Mouse (Mus musculus): ENCODE measurements around the gene Ptgs1. TPM values are rescaled to one million over a fixed set of nuclear protein-coding genes. Genes with fewer than 3 reads are reported as not detected.

The Ptgs1 gene
- polyA plus RNA-seq, 1 experiment from 2014 or later: 6.6 TPM

GRCm38 (mm10) chr2:36281138-36281537 lies 50.9 kb downstream of the Ptgs1 start:
- no peaks in the 10 kb centered on the region for H3K4me1 ChIP-seq
- no peak overlapping the region for H3K4me3 ChIP-seq
- no peak overlapping the region for H3K4me2 ChIP-seq
- WGBS: 68% methylated on average over 1 of the region's 1 CpGs
- H3K9ac ChIP-seq: no peak overlapping the region
- ATAC-seq (ENCODE audit: insufficient number of reproducible peaks, insufficient read depth, low FRiP score, low TSS enrichment, low read depth): no peak
- H3K9me3 ChIP-seq: no peaks in the 10 kb centered on the region
- no peaks in the 10 kb centered on the region for H3K27me3 ChIP-seq
- H3K27ac ChIP-seq: no peak overlapping the region
- no peaks in the 10 kb centered on the region for H3K36me3 ChIP-seq

- no peak overlapping the region for H3K27ac ChIP-seq
- no peak overlapping the region for H3K4me2 ChIP-seq
- no peak overlapping the region for H3K4me3 ChIP-seq
- no peak overlapping the region for H3K9ac ChIP-seq
- H3K4me1 ChIP-seq: no peaks in the 10 kb centered on the region
- H3K27me3 ChIP-seq: no peaks in the 10 kb centered on the region
- 89% methylated on average over 1 of the region's 1 CpGs for WGBS
- no peaks in the 10 kb centered on the region for H3K36me3 ChIP-seq
- H3K9me3 ChIP-seq: no peaks in the 10 kb centered on the region
- ATAC-seq (ENCODE audit: insufficient number of reproducible peaks, insufficient read depth, low FRiP score, low TSS enrichment, low read depth): no peak
These were observed 52.1 kb downstream of the Ptgs1 start for GRCm38 (mm10) chr2:36282301-36282700.

Other genes with a start within 250 kb of the Ptgs1 start
- 207 and 220 TPM in 2 replicates for gene Ndufa8, start 181.0 kb upstream of the Ptgs1 start, polyA plus RNA-seq (2015; fragmentation: Nextera tagmentation; extraction: Ambion mirVana)
- gene Morn5, start 181.0 kb upstream of the Ptgs1 start, polyA plus RNA-seq (2015; fragmentation: Nextera tagmentation; extraction: Ambion mirVana): 0.78 TPM in 1 of 2 replicates, not detected in the other
- gene Lhx6, start 125.0 kb upstream of the Ptgs1 start, polyA plus RNA-seq (2015; fragmentation: Nextera tagmentation; extraction: Ambion mirVana): 13.7 and 13.8 TPM in 2 replicates
- 27.6 and 34.7 TPM in 2 replicates for gene Mrrf, start 94.0 kb upstream of the Ptgs1 start, polyA plus RNA-seq (2015; fragmentation: Nextera tagmentation; extraction: Ambion mirVana)
- gene Rbm18, start 93.7 kb upstream of the Ptgs1 start, polyA plus RNA-seq (2015; fragmentation: Nextera tagmentation; extraction: Ambion mirVana): 82.8 and 85.6 TPM in 2 replicates
- 0.06 TPM in 1 of 2 replicates, not detected in the other for gene Olfr338, start 143.1 kb downstream of the Ptgs1 start, polyA plus RNA-seq (2015; fragmentation: Nextera tagmentation; extraction: Ambion mirVana)
- not detected in 2 replicates for gene Olfr339, start 188.5 kb downstream of the Ptgs1 start, polyA plus RNA-seq (2015; fragmentation: Nextera tagmentation; extraction: Ambion mirVana)
- not detected in 2 replicates for gene Olfr340, start 222.2 kb downstream of the Ptgs1 start, polyA plus RNA-seq (2015; fragmentation: Nextera tagmentation; extraction: Ambion mirVana)